Mouse (Mus musculus) thymus, adult 2 months (tissue): ENCODE measurements around the gene Trem3.

Source experiments
- CTCF ChIP-seq: fragments of 200-500 bp; IDR thresholded peaks from 2 replicates; pipeline ENCODE4 v1.5.1; 2012; ENCODE audit warnings: mild to moderate bottlenecking, control low read depth, low read length, moderate library complexity, borderline replicate concordance; ENCODE audit not compliant: control insufficient read depth, poor library complexity, insufficient read depth; ENCODE audit errors: extremely low read depth
- POLR2A ChIP-seq: fragments of 200-500 bp; IDR thresholded peaks from 2 replicates; pipeline ENCODE4 v1.6.1; 2012; ENCODE audit warnings: mild to moderate bottlenecking, low read length, control low read depth, moderate library complexity; ENCODE audit not compliant: control insufficient read depth, poor library complexity, insufficient read depth; ENCODE audit errors: extremely low read depth

DNA sequence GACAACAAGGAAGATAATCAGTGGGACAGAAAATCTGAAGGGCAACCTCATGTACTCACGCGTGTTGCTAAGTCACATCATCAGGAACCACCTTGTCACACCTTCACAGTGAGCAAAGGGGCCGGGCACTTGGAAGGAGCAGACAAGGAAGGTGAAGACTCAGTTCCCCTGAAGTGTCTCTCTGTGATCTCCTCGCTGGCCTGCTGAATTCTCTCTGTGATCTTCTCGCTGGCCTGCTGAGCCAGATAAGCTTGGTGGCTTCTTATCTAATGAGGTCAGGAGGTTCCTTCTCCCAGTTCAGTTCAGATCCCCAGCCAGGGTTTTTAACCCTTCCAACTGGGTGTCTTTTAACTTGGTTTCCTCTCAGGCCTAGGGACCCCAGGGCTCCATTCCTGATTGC is 24.6 kb downstream of the Trem3 start:
- TF ChIP-seq CTCF (no peak), POLR2A (no peak)
